Mouse (Mus musculus): ENCODE data around the gene Gm11084. TPM values are rescaled to one million over a fixed set of nuclear protein-coding genes. Genes with fewer than 3 reads are reported as not detected.

Gm11084 gene
- polyA plus RNA-seq, 2 experiments = not detected

DNA sequence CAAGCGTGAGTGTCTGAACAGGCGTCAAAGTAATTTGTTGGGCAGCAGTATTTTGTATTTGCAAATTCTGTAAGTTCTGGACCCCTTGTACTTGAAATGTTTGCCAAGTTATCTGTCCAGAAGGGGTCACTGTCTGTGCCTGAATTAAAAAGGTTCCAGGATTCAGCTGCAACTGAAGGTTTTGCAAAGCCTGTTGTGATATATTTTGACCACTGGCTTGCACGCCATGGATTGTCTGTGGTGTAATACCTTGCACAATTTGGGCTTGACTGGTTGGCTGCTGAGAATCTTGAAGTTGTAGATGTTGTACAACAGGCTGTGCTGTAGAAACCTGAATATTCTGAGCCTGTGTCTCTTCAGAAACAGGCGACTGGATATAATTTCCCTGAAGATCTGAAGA, 16.2 kb downstream of the Gm11084 start:
- peaks cover 30% of the 10 kb centered on the region for H3K36me3 ChIP-seq (ENCODE audit: control insufficient read depth, insufficient read depth, low read length)
- no peak overlapping the region for H3K27ac ChIP-seq (replicated peaks; ENCODE audit: low read depth, low read length)
- H3K9me3 ChIP-seq (ENCODE audit: control insufficient read depth, low read length) = no peaks in the 10 kb centered on the region
- H3K4me3 ChIP-seq (replicated peaks; ENCODE audit: low read length) = no peak overlapping the region
- no peaks in the 10 kb centered on the region for H3K27me3 ChIP-seq (ENCODE audit: control insufficient read depth, insufficient read depth, low read length)
- H3K9ac ChIP-seq (ENCODE audit: low read depth, low read length, severe bottlenecking) = no peak overlapping the region
- no peak for DNase-seq (ENCODE audit: low spot score)
- 96% methylated on average over 4 of the region's 4 CpGs for WGBS
- H3K4me1 ChIP-seq (ENCODE audit: control insufficient read depth, insufficient read depth, low read length) = peaks cover 4% of the 10 kb centered on the region; the same call in 1 of the 2 replicates
- no peak overlapping the region for H3K4me2 ChIP-seq (replicated peaks; ENCODE audit: low read depth, low read length, severe bottlenecking)
- no peak for TF ChIP-seq POLR2A (IDR thresholded peaks at IDR 0.05; ENCODE audit: borderline replicate concordance, extremely low read depth, insufficient read depth, insufficient read length)
- ATAC-seq (ENCODE audit: low FRiP score, low read depth) = no peak

- Histone ChIP-seq H3K4me1 (ENCODE audit: control insufficient read depth, insufficient read depth, low read length) (no peaks in the 10 kb centered on the region), H3K4me2 (replicated peaks; ENCODE audit: low read depth, low read length, severe bottlenecking) (no peak overlapping the region), H3K36me3 (ENCODE audit: control insufficient read depth, insufficient read depth, low read length) (peaks cover 29% of the 10 kb centered on the region), H3K9me3 (ENCODE audit: control insufficient read depth, low read length) (no peaks in the 10 kb centered on the region), H3K27me3 (ENCODE audit: control insufficient read depth, insufficient read depth, low read length) (no peaks in the 10 kb centered on the region), H3K27ac (replicated peaks; ENCODE audit: low read depth, low read length) (no peak overlapping the region), H3K9ac (ENCODE audit: low read depth, low read length, severe bottlenecking) (no peak overlapping the region), H3K4me3 (replicated peaks; ENCODE audit: low read length) (no peak overlapping the region)
- TF ChIP-seq POLR2A (IDR thresholded peaks at IDR 0.05; ENCODE audit: borderline replicate concordance, extremely low read depth, insufficient read depth, insufficient read length) = no peak
- WGBS = 87% methylated on average over 1 of the region's 1 CpGs
- DNase-seq (ENCODE audit: low spot score) (no peak), ATAC-seq (ENCODE audit: low FRiP score, low read depth) (no peak)
Measured at GRCm38 (mm10) chr2:72968536-72968935, 18.0 kb downstream of the Gm11084 start.

DNA sequence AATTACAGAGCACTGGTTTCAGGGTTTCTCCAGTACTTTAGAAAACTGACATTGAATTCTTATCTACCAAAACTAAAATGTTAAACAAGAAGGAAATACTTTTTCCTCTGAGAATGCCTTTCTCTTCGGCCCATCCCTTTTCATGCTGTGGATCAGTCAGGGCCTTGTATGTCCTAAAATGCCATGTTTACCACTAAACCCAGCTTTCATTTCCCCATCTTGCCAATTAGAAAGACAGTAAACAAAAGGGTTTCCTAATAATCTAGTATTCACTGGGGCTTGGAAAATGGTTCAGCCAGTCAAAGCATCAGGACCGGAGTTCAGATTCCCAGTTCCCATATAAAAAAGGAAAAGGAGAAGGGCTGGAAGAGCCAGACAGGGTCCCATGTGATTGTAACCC, 21.1 kb downstream of the Gm11084 start:
- DNase-seq (ENCODE audit: low spot score) = no peak
- Histone ChIP-seq H3K9me3 (ENCODE audit: control insufficient read depth, low read length) (no peaks in the 10 kb centered on the region), H3K9ac (ENCODE audit: low read depth, low read length, severe bottlenecking) (no peak overlapping the region), H3K27ac (replicated peaks; ENCODE audit: low read depth, low read length) (no peak overlapping the region), H3K36me3 (ENCODE audit: control insufficient read depth, insufficient read depth, low read length) (peaks cover 34% of the 10 kb centered on the region), H3K4me2 (replicated peaks; ENCODE audit: low read depth, low read length, severe bottlenecking) (no peak overlapping the region), H3K4me1 (ENCODE audit: control insufficient read depth, insufficient read depth, low read length) (no peaks in the 10 kb centered on the region), H3K27me3 (ENCODE audit: control insufficient read depth, insufficient read depth, low read length) (no peaks in the 10 kb centered on the region), H3K4me3 (replicated peaks; ENCODE audit: low read length) (no peak overlapping the region)
- ATAC-seq (ENCODE audit: low FRiP score, low read depth) = no peak
- TF ChIP-seq POLR2A (IDR thresholded peaks at IDR 0.05; ENCODE audit: borderline replicate concordance, extremely low read depth, insufficient read depth, insufficient read length) = no peak
- WGBS = 83% methylated on average over 2 of the region's 2 CpGs

DNA sequence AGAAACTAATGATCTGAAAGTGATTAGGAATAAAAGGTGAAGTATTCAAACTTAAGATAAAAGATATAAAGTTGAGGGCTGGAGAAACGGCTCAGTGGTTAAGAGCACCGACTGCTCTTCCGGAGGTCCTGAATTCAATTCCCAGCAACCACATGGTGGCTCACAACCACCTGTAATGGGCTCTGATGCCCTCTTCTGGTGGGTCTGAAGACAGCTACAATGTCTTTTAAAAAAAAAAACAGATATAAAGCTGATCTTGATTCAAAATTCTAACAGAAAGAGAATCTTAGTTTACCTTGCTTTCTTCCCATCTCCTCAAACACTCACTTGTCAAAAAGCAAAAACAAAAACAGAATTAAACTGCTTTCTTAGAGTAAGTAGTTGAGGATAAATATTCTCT, 30.1 kb downstream of the Gm11084 start:
- no peak overlapping the region for H3K4me2 ChIP-seq (replicated peaks; ENCODE audit: low read depth, low read length, severe bottlenecking)
- 96% methylated on average over 3 of the region's 3 CpGs for WGBS
- no peak overlapping the region for H3K9ac ChIP-seq (ENCODE audit: low read depth, low read length, severe bottlenecking)
- peaks cover 34% of the 10 kb centered on the region for H3K36me3 ChIP-seq (ENCODE audit: control insufficient read depth, insufficient read depth, low read length)
- TF ChIP-seq POLR2A (IDR thresholded peaks at IDR 0.05; ENCODE audit: borderline replicate concordance, extremely low read depth, insufficient read depth, insufficient read length) = no peak
- H3K9me3 ChIP-seq (ENCODE audit: control insufficient read depth, low read length) = no peaks in the 10 kb centered on the region
- no peak for ATAC-seq (ENCODE audit: low FRiP score, low read depth)
- H3K4me3 ChIP-seq (replicated peaks; ENCODE audit: low read length) = no peak overlapping the region
- H3K27me3 ChIP-seq (ENCODE audit: control insufficient read depth, insufficient read depth, low read length) = no peaks in the 10 kb centered on the region
- no peak for DNase-seq (ENCODE audit: low spot score)
- H3K27ac ChIP-seq (replicated peaks; ENCODE audit: low read depth, low read length) = no peak overlapping the region
- H3K4me1 ChIP-seq (ENCODE audit: control insufficient read depth, insufficient read depth, low read length) = no peaks in the 10 kb centered on the region

DNA sequence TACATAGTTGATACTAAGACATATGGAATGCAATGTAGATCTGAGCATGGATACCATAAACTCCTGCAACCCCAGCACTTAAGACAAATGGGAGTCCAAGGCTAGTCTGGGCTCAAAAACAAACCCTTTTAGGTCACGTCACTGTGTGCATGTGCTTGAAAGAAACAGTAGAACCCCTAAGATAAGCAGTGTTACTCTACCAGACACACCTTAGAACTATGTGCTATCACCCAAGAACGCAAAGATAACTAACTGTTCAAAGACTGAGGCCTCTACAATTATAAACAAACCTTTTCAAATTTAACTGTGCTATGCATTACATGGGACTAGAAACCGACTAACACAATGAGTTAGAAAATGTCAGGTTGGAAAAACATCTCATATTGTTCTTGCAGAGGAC, 33.5 kb downstream of the Gm11084 start:
- Histone ChIP-seq H3K27ac (replicated peaks; ENCODE audit: low read depth, low read length) (no peak overlapping the region), H3K4me2 (replicated peaks; ENCODE audit: low read depth, low read length, severe bottlenecking) (no peak overlapping the region), H3K9ac (ENCODE audit: low read depth, low read length, severe bottlenecking) (no peak overlapping the region), H3K4me3 (replicated peaks; ENCODE audit: low read length) (no peak overlapping the region), H3K27me3 (ENCODE audit: control insufficient read depth, insufficient read depth, low read length) (no peaks in the 10 kb centered on the region), H3K9me3 (ENCODE audit: control insufficient read depth, low read length) (no peaks in the 10 kb centered on the region), H3K36me3 (ENCODE audit: control insufficient read depth, insufficient read depth, low read length) (peaks cover 20% of the 10 kb centered on the region), H3K4me1 (ENCODE audit: control insufficient read depth, insufficient read depth, low read length) (no peaks in the 10 kb centered on the region)
- TF ChIP-seq POLR2A (IDR thresholded peaks at IDR 0.05; ENCODE audit: borderline replicate concordance, extremely low read depth, insufficient read depth, insufficient read length) = no peak
- no peak for DNase-seq (ENCODE audit: low spot score)
- 91% methylated on average over 3 of the region's 3 CpGs for WGBS
- no peak for ATAC-seq (ENCODE audit: low FRiP score, low read depth)

DNA sequence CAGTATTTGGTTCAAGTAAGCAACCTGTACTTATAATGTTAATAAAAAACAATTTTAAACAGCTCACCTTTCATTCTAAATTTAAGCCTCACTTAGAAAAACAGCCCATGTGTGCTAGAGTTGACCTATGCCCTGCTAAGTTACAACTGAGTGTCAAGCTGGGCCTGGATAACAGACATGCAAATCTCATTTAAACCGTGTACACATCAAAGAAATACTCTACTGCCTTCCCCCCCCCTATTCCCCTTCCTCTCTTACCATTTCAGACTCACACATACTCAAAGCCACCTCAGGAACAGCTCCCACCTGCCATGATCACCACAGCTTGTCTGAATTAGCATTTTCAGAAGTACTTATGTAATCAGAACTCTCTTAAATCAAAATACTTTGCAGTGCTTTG, 50.6 kb downstream of the Gm11084 start:
- H3K36me3 ChIP-seq (ENCODE audit: control insufficient read depth, insufficient read depth, low read length) = peaks cover 28% of the 10 kb centered on the region
- DNase-seq (ENCODE audit: low spot score) = no peak
- ATAC-seq (ENCODE audit: low FRiP score, low read depth) = no peak
- no peak overlapping the region for H3K4me3 ChIP-seq (replicated peaks; ENCODE audit: low read length)
- H3K4me1 ChIP-seq (ENCODE audit: control insufficient read depth, insufficient read depth, low read length) = peaks cover 10% of the 10 kb centered on the region
- 15% methylated on average over 1 of the region's 1 CpGs for WGBS
- no peak overlapping the region for H3K27ac ChIP-seq (replicated peaks; ENCODE audit: low read depth, low read length)
- no peak overlapping the region for H3K9ac ChIP-seq (ENCODE audit: low read depth, low read length, severe bottlenecking)
- H3K9me3 ChIP-seq (ENCODE audit: control insufficient read depth, low read length) = no peaks in the 10 kb centered on the region
- no peaks in the 10 kb centered on the region for H3K27me3 ChIP-seq (ENCODE audit: control insufficient read depth, insufficient read depth, low read length)
- H3K4me2 ChIP-seq (replicated peaks; ENCODE audit: low read depth, low read length, severe bottlenecking) = no peak overlapping the region
- no peak for TF ChIP-seq POLR2A (IDR thresholded peaks at IDR 0.05; ENCODE audit: borderline replicate concordance, extremely low read depth, insufficient read depth, insufficient read length)
